Mouse (Mus musculus): ENCODE results near the gene Gpr157. TPM values are rescaled to one million over a fixed set of nuclear protein-coding genes. Genes with fewer than 3 reads are reported as not detected.
A peak's percentile ranks its signal among the peaks of the same experiment; 100 is the strongest.

Gene Gpr157
- polyA plus RNA-seq, 1 experiment from 2014 or later: 0.67 TPM

- Histone ChIP-seq H3K4me3 (replicated peaks) (no peak overlapping the region), H3K27me3 (replicated peaks) (no peaks in the 10 kb centered on the region), H3K36me3 (no peaks in the 10 kb centered on the region), H3K9ac (replicated peaks) (no peak overlapping the region), H3K4me2 (no peak overlapping the region), H3K27ac (replicated peaks) (no peak overlapping the region), H3K4me1 (peaks cover 21% of the 10 kb centered on the region; the same call in 1 of the 2 replicates), H3K9me3 (replicated peaks) (no peaks in the 10 kb centered on the region)
- no peak for ATAC-seq (ENCODE audit: low FRiP score)
- WGBS: 86% methylated on average over 7 of the region's 7 CpGs
Observed at GRCm38 (mm10) chr4:150135254-150135653, 48.1 kb downstream of the Gpr157 start.

GRCm38 (mm10) chr4:150136693-150137092 is 49.5 kb downstream of the Gpr157 start:
- no peaks in the 10 kb centered on the region for H3K27me3 ChIP-seq (replicated peaks)
- WGBS: 9% methylated on average over 10 of the region's 10 CpGs
- H3K4me1 ChIP-seq: peaks cover 21% of the 10 kb centered on the region; the same call in 1 of the 2 replicates
- H3K4me2 ChIP-seq: no peak overlapping the region
- no peaks in the 10 kb centered on the region for H3K9me3 ChIP-seq (replicated peaks)
- no peak overlapping the region for H3K4me3 ChIP-seq (replicated peaks)
- ATAC-seq (ENCODE audit: low FRiP score): no peak
- H3K9ac ChIP-seq (replicated peaks): no peak overlapping the region
- no peak overlapping the region for H3K27ac ChIP-seq (replicated peaks)
- H3K36me3 ChIP-seq: no peaks in the 10 kb centered on the region

GRCm38 (mm10) chr4:150137368-150138083 is 50.4 kb downstream of the Gpr157 start:
- H3K4me2 ChIP-seq: peak overlapping the region; percentile 51
- 0 out of 2 replicates have a peak overlapping the region, but pooled peaks have one; percentile 60 for H3K27ac ChIP-seq (replicated peaks)
- H3K9me3 ChIP-seq (replicated peaks): no peaks in the 10 kb centered on the region
- WGBS: 78% methylated on average over 7 of the region's 7 CpGs
- H3K4me3 ChIP-seq (replicated peaks): no peak overlapping the region
- no peaks in the 10 kb centered on the region for H3K27me3 ChIP-seq (replicated peaks)
- no peak for ATAC-seq (ENCODE audit: low FRiP score)
- H3K4me1 ChIP-seq: peaks cover 21% of the 10 kb centered on the region; the same call in 1 of the 2 replicates
- H3K36me3 ChIP-seq: no peaks in the 10 kb centered on the region
- H3K9ac ChIP-seq (replicated peaks): 0 out of 2 replicates have a peak overlapping the region, but pooled peaks have one; percentile 41

- WGBS: 21% methylated on average over 9 of the region's 9 CpGs
- H3K9me3 ChIP-seq (replicated peaks): no peaks in the 10 kb centered on the region
- peak overlapping the region; percentile 34 for H3K4me3 ChIP-seq (replicated peaks)
- H3K4me2 ChIP-seq: peak overlapping the region; percentile 51
- H3K4me1 ChIP-seq: peaks cover 15% of the 10 kb centered on the region; the same call in 1 of the 2 replicates
- peak overlapping the region; percentile 64 for H3K27ac ChIP-seq (replicated peaks)
- ATAC-seq (ENCODE audit: low FRiP score): peak; percentile 88; the same call in 1 of the 2 replicates
- no peaks in the 10 kb centered on the region for H3K36me3 ChIP-seq
- H3K9ac ChIP-seq (replicated peaks): peak overlapping the region; percentile 41
- H3K27me3 ChIP-seq (replicated peaks): no peaks in the 10 kb centered on the region
Observed at GRCm38 (mm10) chr4:150138084-150138543, 50.9 kb downstream of the Gpr157 start.

GRCm38 (mm10) chr4:150139090-150139489 is 51.9 kb downstream of the Gpr157 start:
- Histone ChIP-seq H3K4me3 (replicated peaks) (no peak overlapping the region), H3K27me3 (replicated peaks) (no peaks in the 10 kb centered on the region), H3K9ac (replicated peaks) (no peak overlapping the region), H3K27ac (replicated peaks) (no peak overlapping the region), H3K4me1 (peaks cover 14% of the 10 kb centered on the region; the same call in 1 of the 2 replicates), H3K4me2 (no peak overlapping the region), H3K36me3 (no peaks in the 10 kb centered on the region), H3K9me3 (replicated peaks) (no peaks in the 10 kb centered on the region)
- WGBS: 68% methylated on average over 13 of the region's 13 CpGs
- ATAC-seq (ENCODE audit: low FRiP score): no peak

- no peaks in the 10 kb centered on the region for H3K36me3 ChIP-seq
- H3K4me2 ChIP-seq: no peak overlapping the region
- no peak for ATAC-seq (ENCODE audit: low FRiP score)
- no peak overlapping the region for H3K27ac ChIP-seq (replicated peaks)
- no peaks in the 10 kb centered on the region for H3K9me3 ChIP-seq (replicated peaks)
- no peak overlapping the region for H3K4me3 ChIP-seq (replicated peaks)
- no peak overlapping the region for H3K9ac ChIP-seq (replicated peaks)
- H3K4me1 ChIP-seq: peaks cover 14% of the 10 kb centered on the region; the same call in 1 of the 2 replicates
- no peaks in the 10 kb centered on the region for H3K27me3 ChIP-seq (replicated peaks)
- 65% methylated on average over 7 of the region's 7 CpGs for WGBS
Observed at GRCm38 (mm10) chr4:150140346-150140745, 53.2 kb downstream of the Gpr157 start.

GRCm38 (mm10) chr4:150144242-150144641 is 57.1 kb downstream of the Gpr157 start:
- WGBS: 22% methylated on average over 12 of the region's 12 CpGs

GRCm38 (mm10) chr4:150146286-150146685 is 59.1 kb downstream of the Gpr157 start:
- Histone ChIP-seq H3K4me2 (no peak overlapping the region), H3K27me3 (replicated peaks) (no peaks in the 10 kb centered on the region), H3K36me3 (no peaks in the 10 kb centered on the region), H3K4me3 (replicated peaks) (no peak overlapping the region), H3K9ac (replicated peaks) (no peak overlapping the region), H3K9me3 (replicated peaks) (no peaks in the 10 kb centered on the region), H3K27ac (replicated peaks) (no peak overlapping the region), H3K4me1 (no peaks in the 10 kb centered on the region)
- no peak for ATAC-seq (ENCODE audit: low FRiP score)
- 92% methylated on average over 4 of the region's 4 CpGs for WGBS

More at GRCm38 (mm10) chr4:150144242-150144641, 57.1 kb downstream of the Gpr157 start:
- H3K27ac ChIP-seq (replicated peaks): no peak overlapping the region
- no peaks in the 10 kb centered on the region for H3K27me3 ChIP-seq (replicated peaks)
- no peak overlapping the region for H3K9ac ChIP-seq (replicated peaks)
- no peak overlapping the region for H3K4me2 ChIP-seq
- no peak for ATAC-seq (ENCODE audit: low FRiP score)
- no peaks in the 10 kb centered on the region for H3K36me3 ChIP-seq
- H3K9me3 ChIP-seq (replicated peaks): no peaks in the 10 kb centered on the region
- H3K4me1 ChIP-seq: 0 out of 2 replicates have a peak, but pooled peaks cover 1% of the 10 kb centered on the region
- H3K4me3 ChIP-seq (replicated peaks): no peak overlapping the region

- no peaks in the 10 kb centered on the region for H3K9me3 ChIP-seq (replicated peaks)
- ATAC-seq (ENCODE audit: low FRiP score): no peak
- no peak overlapping the region for H3K27ac ChIP-seq (replicated peaks)
- H3K9ac ChIP-seq (replicated peaks): no peak overlapping the region
- H3K36me3 ChIP-seq: no peaks in the 10 kb centered on the region
- no peak overlapping the region for H3K4me3 ChIP-seq (replicated peaks)
- H3K4me2 ChIP-seq: no peak overlapping the region
- H3K27me3 ChIP-seq (replicated peaks): no peaks in the 10 kb centered on the region
- WGBS: 82% methylated on average over 7 of the region's 7 CpGs
- H3K4me1 ChIP-seq: no peaks in the 10 kb centered on the region
Observed at GRCm38 (mm10) chr4:150151045-150151444, 63.9 kb downstream of the Gpr157 start.

GRCm38 (mm10) chr4:150152483-150152882 is 65.3 kb downstream of the Gpr157 start:
- Histone ChIP-seq H3K9ac (replicated peaks) (no peak overlapping the region), H3K9me3 (replicated peaks) (no peaks in the 10 kb centered on the region), H3K27me3 (replicated peaks) (no peaks in the 10 kb centered on the region), H3K36me3 (no peaks in the 10 kb centered on the region), H3K4me1 (no peaks in the 10 kb centered on the region), H3K27ac (replicated peaks) (no peak overlapping the region), H3K4me2 (no peak overlapping the region), H3K4me3 (replicated peaks) (no peak overlapping the region)
- WGBS: 86% methylated on average over 8 of the region's 8 CpGs
- no peak for ATAC-seq (ENCODE audit: low FRiP score)

- ATAC-seq (ENCODE audit: low FRiP score): no peak
- Histone ChIP-seq H3K27me3 (replicated peaks) (no peaks in the 10 kb centered on the region), H3K36me3 (no peaks in the 10 kb centered on the region), H3K4me3 (replicated peaks) (no peak overlapping the region), H3K9ac (replicated peaks) (no peak overlapping the region), H3K4me1 (no peaks in the 10 kb centered on the region), H3K27ac (replicated peaks) (no peak overlapping the region), H3K4me2 (no peak overlapping the region), H3K9me3 (replicated peaks) (no peaks in the 10 kb centered on the region)
- WGBS: 81% methylated on average over 4 of the region's 4 CpGs
Observed at GRCm38 (mm10) chr4:150155301-150155700, 68.1 kb downstream of the Gpr157 start.

All from neural tube, embryonic 15.5 days (tissue).